Mouse (Mus musculus): Measurements from ENCODE around the gene Fhl1. TPM values are rescaled to one million over a fixed set of nuclear protein-coding genes. Genes with fewer than 3 reads are reported as not detected.

Fhl1 gene
- polyA plus RNA-seq (2014; fragmentation: Nextera tagmentation; extraction: Ambion mirVana) = 52.0 and 53.4 TPM in 2 replicates

- peak; percentile 65 for DNase-seq (ENCODE audit: low spot score)
- Histone ChIP-seq H3K4me3 (ENCODE audit: low read depth, low read length) (peak within 1 kb of the TSS; percentile 47), H3K36me3 (ENCODE audit: control insufficient read depth, insufficient read depth, low read length) (no peaks in the 10 kb centered on the region), H3K27me3 (ENCODE audit: control insufficient read depth, insufficient read depth, low read length) (no peaks in the 10 kb centered on the region), H3K9me3 (ENCODE audit: control insufficient read depth, low read length) (no peaks in the 10 kb centered on the region), H3K27ac (replicated peaks; ENCODE audit: low read depth, low read length) (no peak within 1 kb of the TSS), H3K4me1 (ENCODE audit: control insufficient read depth, insufficient read depth, low read length) (no peaks in the 10 kb centered on the region), H3K4me2 (ENCODE audit: low read depth, severe bottlenecking) (peak within 1 kb of the TSS; percentile 48), H3K9ac (ENCODE audit: low read length) (peak within 1 kb of the TSS; percentile 65)
- peak; percentile 90 for ATAC-seq (ENCODE audit: insufficient number of reproducible peaks, low FRiP score, low TSS enrichment, low read depth)
- 23% methylated on average over 28 of the region's 106 CpGs for WGBS
These were observed at the start of gene Fhl1 for GRCm38 (mm10) chrX:56731306-56732201. TSS of gene Fhl1 (plus strand) at chrX:56731787.

GRCm38 (mm10) chrX:56682156-56682720 is 49.3 kb upstream of the Fhl1 start:
- H3K9ac ChIP-seq (ENCODE audit: low read length) = no peak overlapping the region
- 89% methylated on average over 1 of the region's 1 CpGs for WGBS
- no peaks in the 10 kb centered on the region for H3K9me3 ChIP-seq (ENCODE audit: control insufficient read depth, low read length)
- H3K36me3 ChIP-seq (ENCODE audit: control insufficient read depth, insufficient read depth, low read length) = no peaks in the 10 kb centered on the region
- no peaks in the 10 kb centered on the region for H3K27me3 ChIP-seq (ENCODE audit: control insufficient read depth, insufficient read depth, low read length)
- H3K4me1 ChIP-seq (ENCODE audit: control insufficient read depth, insufficient read depth, low read length) = no peaks in the 10 kb centered on the region
- no peak overlapping the region for H3K27ac ChIP-seq (replicated peaks; ENCODE audit: low read depth, low read length)
- no peak overlapping the region for H3K4me2 ChIP-seq (ENCODE audit: low read depth, severe bottlenecking)
- no peak for ATAC-seq (ENCODE audit: insufficient number of reproducible peaks, low FRiP score, low TSS enrichment, low read depth)
- DNase-seq (ENCODE audit: low spot score) = no peak
- H3K4me3 ChIP-seq (ENCODE audit: low read depth, low read length) = no peak overlapping the region

- WGBS = 94% methylated on average over 10 of the region's 10 CpGs
- H3K36me3 ChIP-seq (ENCODE audit: control insufficient read depth, insufficient read depth, low read length) = no peaks in the 10 kb centered on the region
- H3K9me3 ChIP-seq (ENCODE audit: control insufficient read depth, low read length) = no peaks in the 10 kb centered on the region
- H3K4me2 ChIP-seq (ENCODE audit: low read depth, severe bottlenecking) = no peak overlapping the region
- ATAC-seq (ENCODE audit: insufficient number of reproducible peaks, low FRiP score, low TSS enrichment, low read depth) = no peak
- no peak overlapping the region for H3K4me3 ChIP-seq (ENCODE audit: low read depth, low read length)
- H3K9ac ChIP-seq (ENCODE audit: low read length) = no peak overlapping the region
- no peak for DNase-seq (ENCODE audit: low spot score)
- H3K4me1 ChIP-seq (ENCODE audit: control insufficient read depth, insufficient read depth, low read length) = no peaks in the 10 kb centered on the region
- no peaks in the 10 kb centered on the region for H3K27me3 ChIP-seq (ENCODE audit: control insufficient read depth, insufficient read depth, low read length)
- H3K27ac ChIP-seq (replicated peaks; ENCODE audit: low read depth, low read length) = no peak overlapping the region
These were observed 48.1 kb upstream of the Fhl1 start for GRCm38 (mm10) chrX:56683521-56683920.

GRCm38 (mm10) chrX:56692554-56692953 is 39.0 kb upstream of the Fhl1 start:
- no peaks in the 10 kb centered on the region for H3K4me1 ChIP-seq (ENCODE audit: control insufficient read depth, insufficient read depth, low read length)
- H3K27ac ChIP-seq (replicated peaks; ENCODE audit: low read depth, low read length) = no peak overlapping the region
- no peak overlapping the region for H3K4me2 ChIP-seq (ENCODE audit: low read depth, severe bottlenecking)
- H3K9ac ChIP-seq (ENCODE audit: low read length) = no peak overlapping the region
- WGBS = 90% methylated on average over 6 of the region's 6 CpGs
- H3K27me3 ChIP-seq (ENCODE audit: control insufficient read depth, insufficient read depth, low read length) = no peaks in the 10 kb centered on the region
- DNase-seq (ENCODE audit: low spot score) (no peak), ATAC-seq (ENCODE audit: insufficient number of reproducible peaks, low FRiP score, low TSS enrichment, low read depth) (no peak)
- no peaks in the 10 kb centered on the region for H3K36me3 ChIP-seq (ENCODE audit: control insufficient read depth, insufficient read depth, low read length)
- no peak overlapping the region for H3K4me3 ChIP-seq (ENCODE audit: low read depth, low read length)
- no peaks in the 10 kb centered on the region for H3K9me3 ChIP-seq (ENCODE audit: control insufficient read depth, low read length)

GRCm38 (mm10) chrX:56694539-56694938 is 37.0 kb upstream of the Fhl1 start:
- H3K27me3 ChIP-seq (ENCODE audit: control insufficient read depth, insufficient read depth, low read length) = no peaks in the 10 kb centered on the region
- no peak overlapping the region for H3K9ac ChIP-seq (ENCODE audit: low read length)
- ATAC-seq (ENCODE audit: insufficient number of reproducible peaks, low FRiP score, low TSS enrichment, low read depth) = no peak
- no peak overlapping the region for H3K4me2 ChIP-seq (ENCODE audit: low read depth, severe bottlenecking)
- H3K4me1 ChIP-seq (ENCODE audit: control insufficient read depth, insufficient read depth, low read length) = no peaks in the 10 kb centered on the region
- H3K4me3 ChIP-seq (ENCODE audit: low read depth, low read length) = no peak overlapping the region
- H3K36me3 ChIP-seq (ENCODE audit: control insufficient read depth, insufficient read depth, low read length) = no peaks in the 10 kb centered on the region
- no peaks in the 10 kb centered on the region for H3K9me3 ChIP-seq (ENCODE audit: control insufficient read depth, low read length)
- H3K27ac ChIP-seq (replicated peaks; ENCODE audit: low read depth, low read length) = no peak overlapping the region
- 78% methylated on average over 2 of the region's 2 CpGs for WGBS
- no peak for DNase-seq (ENCODE audit: low spot score)

- Histone ChIP-seq H3K4me3 (ENCODE audit: low read depth, low read length) (no peak overlapping the region), H3K9me3 (ENCODE audit: control insufficient read depth, low read length) (no peaks in the 10 kb centered on the region), H3K4me2 (ENCODE audit: low read depth, severe bottlenecking) (no peak overlapping the region), H3K9ac (ENCODE audit: low read length) (no peak overlapping the region), H3K27ac (replicated peaks; ENCODE audit: low read depth, low read length) (no peak overlapping the region), H3K36me3 (ENCODE audit: control insufficient read depth, insufficient read depth, low read length) (no peaks in the 10 kb centered on the region), H3K4me1 (ENCODE audit: control insufficient read depth, insufficient read depth, low read length) (no peaks in the 10 kb centered on the region), H3K27me3 (ENCODE audit: control insufficient read depth, insufficient read depth, low read length) (no peaks in the 10 kb centered on the region)
- 87% methylated on average over 6 of the region's 6 CpGs for WGBS
- no peak for ATAC-seq (ENCODE audit: insufficient number of reproducible peaks, low FRiP score, low TSS enrichment, low read depth)
- DNase-seq (ENCODE audit: low spot score) = no peak
These were observed 34.3 kb upstream of the Fhl1 start for GRCm38 (mm10) chrX:56697199-56697780.

- no peak for ATAC-seq (ENCODE audit: insufficient number of reproducible peaks, low FRiP score, low TSS enrichment, low read depth)
- no peak overlapping the region for H3K4me2 ChIP-seq (ENCODE audit: low read depth, severe bottlenecking)
- no peak for DNase-seq (ENCODE audit: low spot score)
These were observed 33.7 kb upstream of the Fhl1 start for GRCm38 (mm10) chrX:56697886-56698285.

GRCm38 (mm10) chrX:56701261-56701660 is 30.3 kb upstream of the Fhl1 start:
- no peak for DNase-seq (ENCODE audit: low spot score)
- Histone ChIP-seq H3K4me2 (ENCODE audit: low read depth, severe bottlenecking) (no peak overlapping the region), H3K9ac (ENCODE audit: low read length) (no peak overlapping the region), H3K27me3 (ENCODE audit: control insufficient read depth, insufficient read depth, low read length) (no peaks in the 10 kb centered on the region), H3K9me3 (ENCODE audit: control insufficient read depth, low read length) (no peaks in the 10 kb centered on the region), H3K4me1 (ENCODE audit: control insufficient read depth, insufficient read depth, low read length) (no peaks in the 10 kb centered on the region), H3K27ac (replicated peaks; ENCODE audit: low read depth, low read length) (no peak overlapping the region), H3K4me3 (ENCODE audit: low read depth, low read length) (no peak overlapping the region), H3K36me3 (ENCODE audit: control insufficient read depth, insufficient read depth, low read length) (no peaks in the 10 kb centered on the region)
- no peak for ATAC-seq (ENCODE audit: insufficient number of reproducible peaks, low FRiP score, low TSS enrichment, low read depth)
- 86% methylated on average over 3 of the region's 3 CpGs for WGBS

More at GRCm38 (mm10) chrX:56697886-56698285, 33.7 kb upstream of the Fhl1 start:
- Histone ChIP-seq H3K9me3 (ENCODE audit: control insufficient read depth, low read length) (no peaks in the 10 kb centered on the region), H3K27ac (replicated peaks; ENCODE audit: low read depth, low read length) (no peak overlapping the region), H3K9ac (ENCODE audit: low read length) (no peak overlapping the region), H3K4me1 (ENCODE audit: control insufficient read depth, insufficient read depth, low read length) (no peaks in the 10 kb centered on the region), H3K4me3 (ENCODE audit: low read depth, low read length) (no peak overlapping the region), H3K36me3 (ENCODE audit: control insufficient read depth, insufficient read depth, low read length) (no peaks in the 10 kb centered on the region), H3K27me3 (ENCODE audit: control insufficient read depth, insufficient read depth, low read length) (no peaks in the 10 kb centered on the region)
- WGBS = 88% methylated on average over 4 of the region's 4 CpGs
